In genomic region chr17:51288751-51289150, GRCm38 (mm10) we compare ENCODE assay signal across 9 mouse cellular contexts.
DNase-seq lines count a peak whose midpoint lies in the region; ATAC-seq and TF ChIP-seq lines count a peak whose summit lies in the region.
"Had no signal": no experiment of that assay in that cellular context is flagged by ENCODE, and none has a peak within 500 bp of the region (broad histone marks: within the 10 kb centered on the region; RNA-seq: fewer than 3 reads in every experiment).

No protein-coding gene starts in this region.

- CTCF ChIA-PET in Patski (lab: Charles Lee), result interaction anchor here (1.2 kb wide), 1 partner anchor 26 kb away, joined by 3 read pairs; no protein-coding TSS in a partner anchor

- no peaks in the 10 kb centered on the region for H3K36me3 ChIP-seq in kidney, embryonic 14.5 days (ENCODE audit: control insufficient read depth, insufficient read depth, low read length)
- H3K36me3 ChIP-seq in forebrain, embryonic 13.5 days (ENCODE audit: poor library complexity, severe bottlenecking), result no peaks in the 10 kb centered on the region
- H3K36me3 ChIP-seq: midbrain, embryonic 12.5 days had no signal

- ATAC-seq in kidney, embryonic 14.5 days (ENCODE audit: low FRiP score, low TSS enrichment), result no peak
- ATAC-seq in Patski, result no peak
- ATAC-seq in forebrain, embryonic 13.5 days, result no peak

- H3K27me3 ChIP-seq in kidney, embryonic 14.5 days (ENCODE audit: control insufficient read depth, insufficient read depth, low read length), result no peaks in the 10 kb centered on the region
- peaks cover 4% of the 10 kb centered on the region for H3K27me3 ChIP-seq in Patski
- H3K27me3 ChIP-seq in forebrain, embryonic 13.5 days, result no peaks in the 10 kb centered on the region
- H3K27me3 ChIP-seq: midbrain, embryonic 12.5 days had no signal

- no peak overlapping the region for H3K4me2 ChIP-seq in kidney, embryonic 14.5 days (replicated peaks; ENCODE audit: low read depth, low read length)
- H3K4me2 ChIP-seq in forebrain, embryonic 13.5 days, result no peak overlapping the region
- H3K4me2 ChIP-seq: midbrain, embryonic 12.5 days had no signal

- no peak for TF ChIP-seq POLR2A in lung, adult 2 months (IDR thresholded peaks at IDR 0.05; ENCODE audit: borderline replicate concordance, extremely low read depth, low read depth, low read length)

- H3K4me1 ChIP-seq in kidney, embryonic 14.5 days (ENCODE audit: control insufficient read depth, insufficient read depth, low read length), result no peaks in the 10 kb centered on the region
- no peaks in the 10 kb centered on the region for H3K4me1 ChIP-seq in lung, adult 2 months (ENCODE audit: control insufficient read depth, insufficient read depth, low read length)
- no peaks in the 10 kb centered on the region for H3K4me1 ChIP-seq in forebrain, embryonic 13.5 days
- H3K4me1 ChIP-seq: midbrain, embryonic 12.5 days had no signal

- intact Hi-C loops in heart, postnatal 25 days (cut with DNase I), result loop anchor here (5.0 kb wide), 2 partner anchors 301 to 476 kb away; no protein-coding TSS in a partner anchor

- in situ Hi-C loops in Patski (cut with MboI; ENCODE audit: low pct_unique_long_range_greater_than_20kb), result loop anchor here (25.0 kb wide), 1 partner anchor 476 kb away; no protein-coding TSS in a partner anchor

- POLR2A ChIA-PET in Patski (lab: Charles Lee), result no interaction called here

- no peak overlapping the region for H3K9ac ChIP-seq in kidney, embryonic 14.5 days (ENCODE audit: low read depth, low read length)
- no peak overlapping the region for H3K9ac ChIP-seq in forebrain, embryonic 13.5 days
- H3K9ac ChIP-seq: midbrain, embryonic 12.5 days had no signal

- no peaks in the 10 kb centered on the region for H3K9me3 ChIP-seq in kidney, embryonic 14.5 days (ENCODE audit: control insufficient read depth, low read length)
- H3K9me3 ChIP-seq in forebrain, embryonic 13.5 days (replicated peaks), result no peaks in the 10 kb centered on the region
- H3K9me3 ChIP-seq: midbrain, embryonic 12.5 days had no signal

- WGBS in kidney, embryonic 14.5 days, result 83% methylated on average over 7 of the region's 7 CpGs
- WGBS in lung, adult 2 months, result 70% methylated on average over 7 of the region's 7 CpGs
- WGBS in forebrain, embryonic 13.5 days, result 71% methylated on average over 7 of the region's 7 CpGs

- peak; percentile 53 for DNase-seq in kidney, adult 18-20 months
- no peak for DNase-seq in Patski (ENCODE audit: low read depth, low spot score)
- peak; percentile 56 to 61 for DNase-seq in cerebellum, postnatal 10 days
- peak; percentile 2 for DNase-seq in heart, postnatal 25 days (ENCODE audit: low spot score)
- peak; percentile 57 for DNase-seq in lung, adult 2 months
- peak; percentile 62 to 73 for DNase-seq in spleen, postnatal 36 days (ENCODE audit: low spot score in 2 of 2)

- H3K27ac ChIP-seq in kidney, embryonic 14.5 days (ENCODE audit: low read depth, low read length), result no peak overlapping the region
- H3K27ac ChIP-seq in forebrain, embryonic 13.5 days, result no peak overlapping the region
- H3K27ac ChIP-seq: midbrain, embryonic 12.5 days had no signal

- peak; percentile 37 for TF ChIP-seq CTCF in Patski (IDR thresholded peaks at IDR 0.05)
- TF ChIP-seq CTCF in lung, adult 2 months (IDR thresholded peaks at IDR 0.05; ENCODE audit: insufficient read depth, low read length), result peak; percentile 59

- no peak overlapping the region for H3K4me3 ChIP-seq in kidney, embryonic 14.5 days (ENCODE audit: low read length)
- no peak overlapping the region for H3K4me3 ChIP-seq in lung, adult 2 months (replicated peaks; ENCODE audit: extremely low read depth, low read depth, low read length)
- H3K4me3 ChIP-seq in forebrain, embryonic 13.5 days, result no peak overlapping the region
- H3K4me3 ChIP-seq: midbrain, embryonic 12.5 days had no signal
